Mouse (Mus musculus): ENCODE measurements around the gene Gtf2a1. TPM values are rescaled to one million over a fixed set of nuclear protein-coding genes. Genes with fewer than 3 reads are reported as not detected.

The Gtf2a1 gene
- polyA plus RNA-seq, 1 experiment: 19.4 TPM

- no peak overlapping the region for H3K4me3 ChIP-seq (ENCODE audit: control insufficient read depth, low read depth, low read length)
- no peaks in the 10 kb centered on the region for H3K36me3 ChIP-seq (ENCODE audit: control insufficient read depth, insufficient read depth, low read length)
- TF ChIP-seq POLR2A (IDR thresholded peaks at IDR 0.05; ENCODE audit: control insufficient read depth, low read depth, low read length) (no peak), CTCF (IDR thresholded peaks at IDR 0.05; ENCODE audit: control insufficient read depth, insufficient read depth, insufficient replicate concordance, low read depth, low read length) (no peak)
- no peak overlapping the region for H3K27ac ChIP-seq (ENCODE audit: control insufficient read depth, insufficient read depth, low read depth, low read length)
- peaks cover 4% of the 10 kb centered on the region for H3K4me1 ChIP-seq (ENCODE audit: control insufficient read depth, insufficient read depth, low read length)
- no peaks in the 10 kb centered on the region for H3K27me3 ChIP-seq (ENCODE audit: control insufficient read depth, insufficient read depth, low read length)
These were observed 16.4 kb upstream of the Gtf2a1 start for GRCm38 (mm10) chr12:91606651-91607050.

DNA sequence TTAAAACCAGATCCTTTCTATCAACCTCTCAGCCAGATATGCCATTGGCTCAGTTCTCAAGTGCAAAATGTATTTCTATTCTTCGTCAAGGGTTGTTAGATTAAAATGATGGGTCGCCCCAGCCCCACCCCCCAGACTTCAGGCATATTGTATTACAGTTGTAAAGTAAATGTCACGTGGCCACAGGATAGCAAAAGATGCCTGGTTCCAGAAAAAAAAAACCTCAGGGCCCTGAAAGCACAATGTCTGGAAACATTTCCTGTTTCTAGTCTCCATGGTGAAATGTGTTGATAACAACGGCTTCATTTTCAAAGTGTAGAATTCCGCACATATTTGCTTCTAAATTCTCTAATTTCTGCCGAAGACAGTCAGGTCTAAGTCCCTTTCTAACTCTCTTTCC, 14.3 kb upstream of the Gtf2a1 start:
- Histone ChIP-seq H3K27me3 (ENCODE audit: control insufficient read depth, insufficient read depth, low read length) (no peaks in the 10 kb centered on the region), H3K4me3 (ENCODE audit: control insufficient read depth, low read depth, low read length) (no peak overlapping the region), H3K27ac (ENCODE audit: control insufficient read depth, insufficient read depth, low read depth, low read length) (no peak overlapping the region), H3K4me1 (ENCODE audit: control insufficient read depth, insufficient read depth, low read length) (peaks cover 4% of the 10 kb centered on the region), H3K36me3 (ENCODE audit: control insufficient read depth, insufficient read depth, low read length) (no peaks in the 10 kb centered on the region)
- TF ChIP-seq CTCF (IDR thresholded peaks at IDR 0.05; ENCODE audit: control insufficient read depth, insufficient read depth, insufficient replicate concordance, low read depth, low read length): no peak
- no peak for TF ChIP-seq POLR2A (IDR thresholded peaks at IDR 0.05; ENCODE audit: control insufficient read depth, low read depth, low read length)

GRCm38 (mm10) chr12:91592128-91592527, 1.8 kb upstream of the Gtf2a1 start:
- Histone ChIP-seq H3K4me1 (ENCODE audit: control insufficient read depth, insufficient read depth, low read length) (no peaks in the 10 kb centered on the region; the same call in 1 of the 2 replicates), H3K36me3 (ENCODE audit: control insufficient read depth, insufficient read depth, low read length) (no peaks in the 10 kb centered on the region), H3K27ac (ENCODE audit: control insufficient read depth, insufficient read depth, low read depth, low read length) (no peak overlapping the region), H3K4me3 (ENCODE audit: control insufficient read depth, low read depth, low read length) (no peak overlapping the region), H3K27me3 (ENCODE audit: control insufficient read depth, insufficient read depth, low read length) (no peaks in the 10 kb centered on the region)
- TF ChIP-seq CTCF (IDR thresholded peaks at IDR 0.05; ENCODE audit: control insufficient read depth, insufficient read depth, insufficient replicate concordance, low read depth, low read length) (no peak), POLR2A (IDR thresholded peaks at IDR 0.05; ENCODE audit: control insufficient read depth, low read depth, low read length) (no peak)

- Histone ChIP-seq H3K36me3 (ENCODE audit: control insufficient read depth, insufficient read depth, low read length) (no peaks in the 10 kb centered on the region), H3K27ac (ENCODE audit: control insufficient read depth, insufficient read depth, low read depth, low read length) (no peak overlapping the region; the same call in 1 of the 2 replicates), H3K27me3 (ENCODE audit: control insufficient read depth, insufficient read depth, low read length) (no peaks in the 10 kb centered on the region), H3K4me1 (ENCODE audit: control insufficient read depth, insufficient read depth, low read length) (no peaks in the 10 kb centered on the region; the same call in 1 of the 2 replicates), H3K4me3 (ENCODE audit: control insufficient read depth, low read depth, low read length) (peak overlapping the region; percentile 88; the same call in 1 of the 2 replicates)
- TF ChIP-seq CTCF (IDR thresholded peaks at IDR 0.05; ENCODE audit: control insufficient read depth, insufficient read depth, insufficient replicate concordance, low read depth, low read length): no peak
- no peak for TF ChIP-seq POLR2A (IDR thresholded peaks at IDR 0.05; ENCODE audit: control insufficient read depth, low read depth, low read length)
These were observed 904 bp upstream of the Gtf2a1 start for GRCm38 (mm10) chr12:91591191-91591590.

DNA sequence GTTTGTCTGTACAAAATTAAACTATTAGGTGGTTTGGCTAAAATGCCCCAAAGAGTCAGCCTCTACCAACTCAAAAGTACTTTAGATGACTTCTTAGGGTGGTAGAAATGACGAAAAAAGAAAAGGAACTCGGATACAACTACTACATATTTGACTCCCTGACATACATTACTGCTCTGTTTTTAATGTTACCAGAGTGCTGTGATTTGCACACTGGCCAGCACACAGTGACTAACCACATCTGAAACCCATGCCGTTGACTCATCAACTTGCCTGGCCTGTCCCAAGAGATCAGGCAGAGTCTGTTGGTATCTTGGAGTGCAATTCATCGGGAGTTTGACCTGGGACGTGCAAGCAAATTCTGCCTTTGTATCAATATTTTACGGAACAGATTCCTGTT, 429 bp upstream of the Gtf2a1 start:
- Histone ChIP-seq H3K27ac (ENCODE audit: control insufficient read depth, insufficient read depth, low read depth, low read length) (peak overlapping the region; percentile 94), H3K4me3 (ENCODE audit: control insufficient read depth, low read depth, low read length) (peak overlapping the region; percentile 88), H3K36me3 (ENCODE audit: control insufficient read depth, insufficient read depth, low read length) (no peaks in the 10 kb centered on the region), H3K27me3 (ENCODE audit: control insufficient read depth, insufficient read depth, low read length) (no peaks in the 10 kb centered on the region), H3K4me1 (ENCODE audit: control insufficient read depth, insufficient read depth, low read length) (no peaks in the 10 kb centered on the region; the same call in 1 of the 2 replicates)
- no peak for TF ChIP-seq CTCF (IDR thresholded peaks at IDR 0.05; ENCODE audit: control insufficient read depth, insufficient read depth, insufficient replicate concordance, low read depth, low read length)
- TF ChIP-seq POLR2A (IDR thresholded peaks at IDR 0.05; ENCODE audit: control insufficient read depth, low read depth, low read length): no peak

GRCm38 (mm10) chr12:91589542-91589846, 793 bp downstream of the Gtf2a1 start:
- Histone ChIP-seq H3K36me3 (ENCODE audit: control insufficient read depth, insufficient read depth, low read length) (no peaks in the 10 kb centered on the region; the same call in 1 of the 2 replicates), H3K4me1 (ENCODE audit: control insufficient read depth, insufficient read depth, low read length) (no peaks in the 10 kb centered on the region; the same call in 1 of the 2 replicates), H3K27ac (ENCODE audit: control insufficient read depth, insufficient read depth, low read depth, low read length) (peak overlapping the region; percentile 68), H3K27me3 (ENCODE audit: control insufficient read depth, insufficient read depth, low read length) (no peaks in the 10 kb centered on the region), H3K4me3 (ENCODE audit: control insufficient read depth, low read depth, low read length) (peak overlapping the region; percentile 95)
- no peak for TF ChIP-seq POLR2A (IDR thresholded peaks at IDR 0.05; ENCODE audit: control insufficient read depth, low read depth, low read length)
- TF ChIP-seq CTCF (IDR thresholded peaks at IDR 0.05; ENCODE audit: control insufficient read depth, insufficient read depth, insufficient replicate concordance, low read depth, low read length): no peak

GRCm38 (mm10) chr12:91588670-91589541, 1.4 kb downstream of the Gtf2a1 start:
- H3K4me1 ChIP-seq (ENCODE audit: control insufficient read depth, insufficient read depth, low read length): no peaks in the 10 kb centered on the region; the same call in 1 of the 2 replicates
- no peaks in the 10 kb centered on the region; the same call in 1 of the 2 replicates for H3K36me3 ChIP-seq (ENCODE audit: control insufficient read depth, insufficient read depth, low read length)
- no peak for TF ChIP-seq CTCF (IDR thresholded peaks at IDR 0.05; ENCODE audit: control insufficient read depth, insufficient read depth, insufficient replicate concordance, low read depth, low read length)
- no peaks in the 10 kb centered on the region for H3K27me3 ChIP-seq (ENCODE audit: control insufficient read depth, insufficient read depth, low read length)
- H3K4me3 ChIP-seq (ENCODE audit: control insufficient read depth, low read depth, low read length): peak overlapping the region; percentile 95
- H3K27ac ChIP-seq (ENCODE audit: control insufficient read depth, insufficient read depth, low read depth, low read length): peak overlapping the region; percentile 96

All from testis, adult 2 months (tissue).